Mouse (Mus musculus): ENCODE data around the gene Dedd.
"Not testable (repeated sequence)": the region's sequence is repeated elsewhere in the genome, so short reads cannot be mapped to it uniquely, and the experiment has no call there.

The Dedd gene

GRCm38 (mm10) chr1:171309321-171309720 is 19.6 kb upstream of the Dedd start:
- DNase-seq (ENCODE audit: inconsistent ontology term) = no peak

- DNase-seq (ENCODE audit: inconsistent ontology term) = no peak
These were observed 9.2 kb upstream of the Dedd start for GRCm38 (mm10) chr1:171319748-171320147.

- no peak for DNase-seq (ENCODE audit: inconsistent ontology term)
These were observed 8.8 kb upstream of the Dedd start for GRCm38 (mm10) chr1:171320151-171320550.

GRCm38 (mm10) chr1:171321415-171321814 is 7.5 kb upstream of the Dedd start:
- peak; percentile 13 for DNase-seq (ENCODE audit: inconsistent ontology term)

GRCm38 (mm10) chr1:171322012-171322411 is 6.9 kb upstream of the Dedd start:
- no peak for DNase-seq (ENCODE audit: inconsistent ontology term)

- no peak for DNase-seq (ENCODE audit: inconsistent ontology term)
These were observed 3.4 kb upstream of the Dedd start for GRCm38 (mm10) chr1:171325571-171325970.

- not testable (repeated sequence) for DNase-seq (ENCODE audit: inconsistent ontology term)
These were observed 2.4 kb upstream of the Dedd start for GRCm38 (mm10) chr1:171326588-171326987.

- DNase-seq (ENCODE audit: inconsistent ontology term) = peak; percentile 22
These were observed 701 bp upstream of the Dedd start for GRCm38 (mm10) chr1:171328244-171328643.

GRCm38 (mm10) chr1:171329433-171330215 is 679 bp downstream of the Dedd start:
- DNase-seq (ENCODE audit: inconsistent ontology term) = no peak

- DNase-seq (ENCODE audit: inconsistent ontology term) = peak; percentile 65
These were observed 1.2 kb downstream of the Dedd start for GRCm38 (mm10) chr1:171330216-171330560.

GRCm38 (mm10) chr1:171342262-171343207 is 13.6 kb downstream of the Dedd start:
- DNase-seq (ENCODE audit: inconsistent ontology term) = no peak

GRCm38 (mm10) chr1:171343922-171344677 is 15.2 kb downstream of the Dedd start:
- no peak for DNase-seq (ENCODE audit: inconsistent ontology term)

- no peak for DNase-seq (ENCODE audit: inconsistent ontology term)
These were observed 15.8 kb downstream of the Dedd start for GRCm38 (mm10) chr1:171344715-171345114.

GRCm38 (mm10) chr1:171345225-171346094 is 16.5 kb downstream of the Dedd start, which contains the start of the genes Nit1 and Pfdn2:
Gene Nit1, minus strand, starts transcription at chr1:171345646.
Gene Pfdn2, plus strand, starts transcription at chr1:171345670.
- DNase-seq (ENCODE audit: inconsistent ontology term) = peak; percentile 93

- DNase-seq (ENCODE audit: inconsistent ontology term) = peak; percentile 39
These were observed 17.1 kb downstream of the Dedd start for GRCm38 (mm10) chr1:171346095-171346450.

GRCm38 (mm10) chr1:171348665-171349064 is 19.7 kb downstream of the Dedd start:
- DNase-seq (ENCODE audit: inconsistent ontology term) = no peak

- no peak for DNase-seq (ENCODE audit: inconsistent ontology term)
These were observed 20.3 kb downstream of the Dedd start for GRCm38 (mm10) chr1:171349210-171349609.

GRCm38 (mm10) chr1:171355812-171356340 is 26.9 kb downstream of the Dedd start:
- DNase-seq (ENCODE audit: inconsistent ontology term) = no peak

GRCm38 (mm10) chr1:171356814-171357213 is 27.9 kb downstream of the Dedd start:
- no peak for DNase-seq (ENCODE audit: inconsistent ontology term)

- no peak for DNase-seq (ENCODE audit: inconsistent ontology term)
These were observed 29.5 kb downstream of the Dedd start for GRCm38 (mm10) chr1:171358421-171358820.

- no peak for DNase-seq (ENCODE audit: inconsistent ontology term)
These were observed 31.3 kb downstream of the Dedd start for GRCm38 (mm10) chr1:171360253-171360652.
